Mouse (Mus musculus) olfactory bulb, adult 2 months (tissue): ENCODE measurements around the gene 3110082I17Rik.

Source experiments
- CTCF ChIP-seq: fragments of 200-500 bp; IDR thresholded peaks from 2 replicates; pipeline ENCODE4 v1.5.1; 2012; ENCODE audit warnings: low read depth, mild to moderate bottlenecking, low read length, moderate library complexity; ENCODE audit not compliant: insufficient read depth
- POLR2A ChIP-seq: fragments of 200-500 bp; IDR thresholded peaks from 2 replicates; pipeline ENCODE4 v1.6.1; 2012; ENCODE audit warnings: mild to moderate bottlenecking, low read depth, low read length, moderate library complexity; ENCODE audit not compliant: insufficient read depth

GRCm38 (mm10) chr5:139411117-139411516 is 49.2 kb downstream of the 3110082I17Rik start:
- TF ChIP-seq POLR2A (no peak), CTCF (no peak)
